Mouse (Mus musculus) intestine, embryonic 16.5 days (tissue): Measurements from ENCODE around the gene Nek9. TPM values are rescaled to one million over a fixed set of nuclear protein-coding genes. Genes with fewer than 3 reads are reported as not detected.
A peak's percentile ranks its signal among the peaks of the same experiment; 100 is the strongest.

Experiments
- ATAC-seq: fragments of 200-750 bp; cut with Nextera tagmentation; 2 replicates; pipeline ENCODE4 v1.8.0; 2017; ENCODE audit warnings: moderate TSS enrichment, moderate library complexity
- H3K27ac ChIP-seq: fragments of 300-500 bp; sonication (generic); 2 replicates; pipeline ENCODE4 v1.5.1; 2014; ENCODE audit warnings: mild to moderate bottlenecking, low read length
- H3K27me3 ChIP-seq: fragments of 300-500 bp; sonication (generic); replicated peaks from 2 replicates; pipeline ENCODE4 v1.6.1; 2014; ENCODE audit warnings: low read length, control low read depth, mixed read lengths; ENCODE audit not compliant: control insufficient read depth, insufficient read depth
- H3K36me3 ChIP-seq: fragments of 300-500 bp; sonication (generic); 2 replicates; pipeline ENCODE4 v1.6.1; 2014; ENCODE audit warnings: low read length, control low read depth; ENCODE audit not compliant: control insufficient read depth, insufficient read depth
- H3K4me1 ChIP-seq: fragments of 300-500 bp; sonication (generic); 2 replicates; pipeline ENCODE4 v1.6.1; 2014; ENCODE audit warnings: low read length, control low read depth, mixed read lengths; ENCODE audit not compliant: control insufficient read depth, insufficient read depth
- H3K4me2 ChIP-seq: fragments of 300-500 bp; sonication (generic); 2 replicates; pipeline ENCODE4 v1.6.1; 2014; ENCODE audit warnings: low read depth, low read length, control low read depth
- H3K4me3 ChIP-seq: fragments of 300-500 bp; sonication (generic); 2 replicates; pipeline ENCODE4 v1.5.1; 2014; ENCODE audit warnings: mild to moderate bottlenecking, low read length
- H3K9ac ChIP-seq: fragments of 300-500 bp; sonication (generic); 2 replicates; pipeline ENCODE4 v1.6.1; 2014; ENCODE audit warnings: low read depth, low read length
- H3K9me3 ChIP-seq: fragments of 300-500 bp; sonication (generic); 2 replicates; pipeline ENCODE4 v1.6.1; 2016; ENCODE audit warnings: low read length, control low read depth; ENCODE audit not compliant: control insufficient read depth
- WGBS: fragments of 180-500 bp; shearing (Covaris S2); extraction: QIAGEN DNeasy Blood & Tissue Kit; methylation state at CpG from one replicate; pipeline ENCODE4 v1.1.7; 2014; 5-methylcytosine and 5-hydroxymethylcytosine counted together
- polyA plus RNA-seq: library from polyadenylated mRNA; unstranded; fragments of >200 nt; fragmentation: Nextera tagmentation; extraction: Ambion mirVana; gene quantifications from 2 replicates; pipeline ENCODE4 v1.2.1, GENCODE M21; 2015

Nek9 gene
- polyA plus RNA-seq, 1 experiment from 2014 or later = 13.2 TPM

DNA sequence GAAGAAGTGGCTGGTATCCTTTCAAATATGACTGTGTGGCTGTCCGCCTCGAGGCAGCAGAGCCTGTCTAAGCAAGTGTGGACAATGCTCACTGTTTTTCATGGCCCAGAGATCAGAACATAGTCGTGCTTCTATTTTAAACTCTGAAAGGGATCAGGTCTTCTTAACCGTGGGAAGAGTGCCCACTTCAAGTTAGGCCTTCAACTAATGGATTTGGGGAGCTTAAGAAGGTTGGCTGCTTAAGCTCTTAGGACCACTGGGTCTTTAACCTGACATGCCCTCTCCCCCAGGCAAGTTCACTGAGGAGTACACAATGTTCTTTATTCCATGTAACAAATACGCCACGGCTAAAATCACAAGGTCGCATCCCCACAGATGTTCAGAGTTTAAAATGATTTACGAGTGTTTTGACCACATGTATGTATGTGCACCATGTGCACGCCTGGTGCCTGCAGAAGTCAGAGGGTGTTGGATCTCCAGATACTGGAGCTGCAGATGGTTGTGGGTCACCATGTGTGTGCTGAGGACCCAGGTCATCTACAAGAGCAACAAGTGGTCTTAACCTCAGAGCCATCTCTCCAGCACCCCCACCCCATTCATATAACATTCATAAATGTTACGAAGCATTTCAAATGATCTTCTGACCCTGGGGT lies 41.7 kb downstream of the Nek9 start:
- Histone ChIP-seq H3K4me1 (peaks cover 12% of the 10 kb centered on the region; the same call in 1 of the 2 replicates), H3K27me3 (no peaks in the 10 kb centered on the region), H3K4me2 (no peak overlapping the region), H3K4me3 (no peak overlapping the region), H3K27ac (no peak overlapping the region), H3K9me3 (no peaks in the 10 kb centered on the region), H3K36me3 (peaks cover 10% of the 10 kb centered on the region; the same call in 1 of the 2 replicates), H3K9ac (no peak overlapping the region)
- ATAC-seq = no peak
- WGBS = 74% methylated on average over 10 of the region's 10 CpGs

- Histone ChIP-seq H3K4me1 (peaks cover 12% of the 10 kb centered on the region; the same call in 1 of the 2 replicates), H3K27me3 (no peaks in the 10 kb centered on the region), H3K9me3 (no peaks in the 10 kb centered on the region), H3K36me3 (peaks cover 10% of the 10 kb centered on the region; the same call in 1 of the 2 replicates), H3K4me3 (no peak overlapping the region), H3K27ac (no peak overlapping the region), H3K9ac (no peak overlapping the region), H3K4me2 (no peak overlapping the region)
- WGBS = 80% methylated on average over 5 of the region's 5 CpGs
- no peak for ATAC-seq
Observed at GRCm38 (mm10) chr12:85296915-85297314, 42.2 kb downstream of the Nek9 start.

- no peak overlapping the region for H3K9ac ChIP-seq
- no peak overlapping the region for H3K4me2 ChIP-seq
- ATAC-seq = no peak
- peaks cover 6% of the 10 kb centered on the region; the same call in 1 of the 2 replicates for H3K36me3 ChIP-seq
- H3K9me3 ChIP-seq = no peaks in the 10 kb centered on the region
- H3K4me1 ChIP-seq = peaks cover 12% of the 10 kb centered on the region; the same call in 1 of the 2 replicates
- H3K4me3 ChIP-seq = no peak overlapping the region
- no peak overlapping the region for H3K27ac ChIP-seq
- 87% methylated on average over 2 of the region's 2 CpGs for WGBS
- no peaks in the 10 kb centered on the region for H3K27me3 ChIP-seq
Observed at GRCm38 (mm10) chr12:85295506-85295905, 43.7 kb downstream of the Nek9 start.

DNA sequence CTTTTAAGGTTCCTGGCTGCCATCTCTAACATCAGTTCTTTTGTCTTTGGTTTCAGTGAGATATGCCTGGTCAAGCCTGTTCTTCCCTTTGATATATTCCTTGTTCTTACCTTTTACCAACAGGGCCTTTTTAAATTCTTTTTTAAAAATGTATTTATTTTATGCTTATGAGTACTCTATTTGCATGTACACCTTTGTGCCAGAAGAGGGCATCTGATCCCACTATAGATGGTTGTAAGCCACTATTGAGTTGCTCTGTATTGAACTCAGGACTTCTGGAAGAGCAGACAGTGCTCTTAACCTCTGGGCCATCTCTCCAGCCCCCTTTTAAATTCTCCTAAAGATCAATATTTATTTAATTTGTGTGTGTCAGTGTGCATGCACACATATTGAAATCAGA lies 46.3 kb downstream of the Nek9 start:
- H3K4me2 ChIP-seq = no peak overlapping the region
- H3K9me3 ChIP-seq = no peaks in the 10 kb centered on the region
- H3K9ac ChIP-seq = no peak overlapping the region
- H3K4me1 ChIP-seq = peaks cover 11% of the 10 kb centered on the region
- H3K4me3 ChIP-seq = no peak overlapping the region
- no peaks in the 10 kb centered on the region; the same call in 1 of the 2 replicates for H3K36me3 ChIP-seq
- H3K27ac ChIP-seq = no peak overlapping the region
- H3K27me3 ChIP-seq = no peaks in the 10 kb centered on the region
- no peak for ATAC-seq

DNA sequence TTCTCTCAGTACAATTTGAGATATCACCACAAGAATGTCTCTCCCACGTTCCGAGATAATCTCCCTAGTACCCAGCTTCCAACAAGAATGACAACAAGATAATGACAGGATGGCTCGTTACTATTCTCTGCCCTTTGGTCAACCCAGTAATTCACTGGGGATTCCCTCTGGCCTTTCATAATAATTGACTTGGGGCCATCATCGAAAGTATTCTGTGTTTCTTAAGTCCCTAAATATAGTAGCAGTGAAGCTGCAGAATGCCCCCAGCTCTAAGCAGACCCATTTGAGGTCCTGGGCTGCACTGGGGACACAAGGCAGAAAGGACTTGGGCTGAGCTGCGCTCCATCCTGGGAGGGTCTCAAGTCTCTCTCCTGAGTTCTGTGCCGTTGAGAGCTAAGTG lies 46.9 kb downstream of the Nek9 start:
- Histone ChIP-seq H3K4me2 (no peak overlapping the region), H3K27me3 (no peaks in the 10 kb centered on the region), H3K4me3 (no peak overlapping the region), H3K9ac (no peak overlapping the region), H3K27ac (no peak overlapping the region), H3K36me3 (no peaks in the 10 kb centered on the region; the same call in 1 of the 2 replicates), H3K9me3 (no peaks in the 10 kb centered on the region), H3K4me1 (peaks cover 12% of the 10 kb centered on the region)
- no peak for ATAC-seq
- WGBS = 74% methylated on average over 6 of the region's 6 CpGs

DNA sequence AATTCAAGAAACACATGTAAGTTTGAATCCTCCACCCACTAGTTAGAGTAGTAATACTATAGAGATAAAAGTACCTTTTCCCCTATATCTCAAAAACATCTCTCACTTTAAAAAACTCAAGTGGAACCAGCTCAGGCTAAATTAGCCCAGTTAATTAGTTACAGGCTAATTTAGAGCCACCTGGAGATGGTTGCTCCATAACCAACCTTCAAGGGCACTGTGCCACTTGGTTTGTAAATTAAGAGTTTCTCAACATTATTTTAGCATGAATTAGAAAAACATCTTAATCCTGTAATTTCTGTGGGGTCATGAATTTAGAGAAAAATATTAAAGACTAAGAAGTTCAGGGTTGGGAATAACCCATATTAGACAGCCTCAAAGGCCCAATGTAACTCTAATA lies 47.6 kb downstream of the Nek9 start:
- Histone ChIP-seq H3K9me3 (no peaks in the 10 kb centered on the region), H3K4me2 (no peak overlapping the region), H3K9ac (no peak overlapping the region), H3K27me3 (no peaks in the 10 kb centered on the region), H3K27ac (no peak overlapping the region), H3K4me3 (no peak overlapping the region), H3K4me1 (peaks cover 12% of the 10 kb centered on the region), H3K36me3 (no peaks in the 10 kb centered on the region; the same call in 1 of the 2 replicates)
- ATAC-seq = no peak

- WGBS = 73% methylated on average over 10 of the region's 10 CpGs
- Histone ChIP-seq H3K4me2 (no peak overlapping the region), H3K27ac (no peak overlapping the region)
Observed at GRCm38 (mm10) chr12:85290633-85291032, 48.5 kb downstream of the Nek9 start.

GRCm38 (mm10) chr12:85289157-85290000 lies 49.8 kb downstream of the Nek9 start:
- Histone ChIP-seq H3K9ac (peak overlapping the region; percentile 67; the same call in 1 of the 2 replicates), H3K27ac (peak overlapping the region; percentile 80), H3K27me3 (no peaks in the 10 kb centered on the region), H3K4me2 (peak overlapping the region; percentile 82), H3K9me3 (no peaks in the 10 kb centered on the region), H3K4me1 (peaks cover 12% of the 10 kb centered on the region), H3K4me3 (peak overlapping the region; percentile 52), H3K36me3 (no peaks in the 10 kb centered on the region)
- peak; percentile 41 for ATAC-seq
- WGBS = 43% methylated on average over 24 of the region's 24 CpGs

More at GRCm38 (mm10) chr12:85290633-85291032, 48.5 kb downstream of the Nek9 start:
- H3K9ac ChIP-seq = 0 out of 2 replicates have a peak overlapping the region, but pooled peaks have one; percentile 7
- no peak for ATAC-seq
- no peak overlapping the region; the same call in 1 of the 2 replicates for H3K4me3 ChIP-seq
- H3K27me3 ChIP-seq = no peaks in the 10 kb centered on the region
- peaks cover 12% of the 10 kb centered on the region for H3K4me1 ChIP-seq
- no peaks in the 10 kb centered on the region; the same call in 1 of the 2 replicates for H3K36me3 ChIP-seq
- no peaks in the 10 kb centered on the region for H3K9me3 ChIP-seq

- H3K4me2 ChIP-seq = peak within 1 kb of the TSS; percentile 82
- H3K4me1 ChIP-seq = peaks cover 12% of the 10 kb centered on the region
- H3K36me3 ChIP-seq = no peaks in the 10 kb centered on the region
- no peaks in the 10 kb centered on the region for H3K27me3 ChIP-seq
- H3K9me3 ChIP-seq = no peaks in the 10 kb centered on the region
- H3K9ac ChIP-seq = peak within 1 kb of the TSS; percentile 67
- peak within 1 kb of the TSS; percentile 80 for H3K27ac ChIP-seq
- peak; percentile 92 for ATAC-seq
- H3K4me3 ChIP-seq = peak within 1 kb of the TSS; percentile 52
- WGBS = 4% methylated on average over 24 of the region's 31 CpGs
Observed at GRCm38 (mm10) chr12:85288486-85289156, 50.5 kb downstream of the Nek9 start, which contains the start of gene Zc2hc1c. Zc2hc1c (plus strand) TSS chr12:85288591.
